Mouse (Mus musculus) embryonic facial prominence, embryonic 10.5 days (tissue): ENCODE results near the gene Dll3. TPM values are rescaled to one million over a fixed set of nuclear protein-coding genes. Genes with fewer than 3 reads are reported as not detected.

Experiments used
- DNase-seq: peaks from one replicate; pipeline ENCODE4 v3.0.0-alpha.2; 2017; ENCODE audit warnings: low spot score
- H3K27ac ChIP-seq: fragments of 300-500 bp; sonication (generic); replicated peaks from 2 replicates; pipeline ENCODE4 v1.5.1; 2016; ENCODE audit warnings: mild to moderate bottlenecking
- H3K27me3 ChIP-seq: fragments of 300-500 bp; sonication (generic); replicated peaks from 2 replicates; pipeline ENCODE4 v1.6.1; 2016; ENCODE audit warnings: low read depth, mild to moderate bottlenecking; ENCODE audit not compliant: poor library complexity, severe bottlenecking
- H3K36me3 ChIP-seq: fragments of 300-500 bp; sonication (generic); replicated peaks from 2 replicates; pipeline ENCODE4 v1.6.1; 2016; ENCODE audit warnings: mild to moderate bottlenecking, moderate library complexity
- H3K4me1 ChIP-seq: fragments of 300-500 bp; sonication (generic); 2 replicates; pipeline ENCODE4 v1.6.1; 2016
- H3K4me3 ChIP-seq: fragments of 300-500 bp; sonication (generic); 2 replicates; pipeline ENCODE4 v1.5.1; 2016; ENCODE audit warnings: mild to moderate bottlenecking, moderate library complexity
- H3K9me3 ChIP-seq: fragments of 300-500 bp; sonication (generic); 2 replicates; pipeline ENCODE4 v1.6.1; 2016; ENCODE audit warnings: mild to moderate bottlenecking
- WGBS: fragments of 180-500 bp; shearing (Covaris S2); methylation state at CpG from one replicate; pipeline ENCODE4 v1.1.7; 2016; 5-methylcytosine and 5-hydroxymethylcytosine counted together
- polyA plus RNA-seq: library from polyadenylated mRNA; unstranded; fragments of >200 nt; fragmentation: Nextera tagmentation; extraction: Ambion mirVana; gene quantifications from 2 replicates; pipeline ENCODE4 v1.2.1, GENCODE M21; 2016

The Dll3 gene
- polyA plus RNA-seq, 1 experiment from 2014 or later, result 7.3 TPM

DNA sequence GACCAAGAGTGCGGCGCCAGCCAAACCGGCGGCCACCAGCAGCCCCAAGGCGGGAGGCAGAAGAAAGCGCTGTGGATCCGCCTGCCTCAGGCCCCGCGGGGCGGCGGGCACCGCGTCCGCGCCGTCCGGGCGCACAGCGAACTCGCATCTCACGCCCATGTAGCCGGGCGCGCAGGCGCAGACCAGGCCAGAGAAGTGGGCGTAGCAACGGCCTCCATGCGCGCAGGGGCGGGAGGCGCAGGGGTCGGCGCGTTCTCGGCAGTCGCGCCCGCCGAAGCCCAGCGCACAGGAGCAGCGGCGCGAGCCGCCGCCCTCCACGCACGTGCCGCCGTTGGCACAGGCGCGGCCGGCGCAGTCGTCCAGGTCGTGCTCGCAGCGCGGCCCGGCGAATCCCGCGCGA is 7.6 kb downstream of the Dll3 start:
- H3K27me3 ChIP-seq, result peaks cover 100% of the 10 kb centered on the region

DNA sequence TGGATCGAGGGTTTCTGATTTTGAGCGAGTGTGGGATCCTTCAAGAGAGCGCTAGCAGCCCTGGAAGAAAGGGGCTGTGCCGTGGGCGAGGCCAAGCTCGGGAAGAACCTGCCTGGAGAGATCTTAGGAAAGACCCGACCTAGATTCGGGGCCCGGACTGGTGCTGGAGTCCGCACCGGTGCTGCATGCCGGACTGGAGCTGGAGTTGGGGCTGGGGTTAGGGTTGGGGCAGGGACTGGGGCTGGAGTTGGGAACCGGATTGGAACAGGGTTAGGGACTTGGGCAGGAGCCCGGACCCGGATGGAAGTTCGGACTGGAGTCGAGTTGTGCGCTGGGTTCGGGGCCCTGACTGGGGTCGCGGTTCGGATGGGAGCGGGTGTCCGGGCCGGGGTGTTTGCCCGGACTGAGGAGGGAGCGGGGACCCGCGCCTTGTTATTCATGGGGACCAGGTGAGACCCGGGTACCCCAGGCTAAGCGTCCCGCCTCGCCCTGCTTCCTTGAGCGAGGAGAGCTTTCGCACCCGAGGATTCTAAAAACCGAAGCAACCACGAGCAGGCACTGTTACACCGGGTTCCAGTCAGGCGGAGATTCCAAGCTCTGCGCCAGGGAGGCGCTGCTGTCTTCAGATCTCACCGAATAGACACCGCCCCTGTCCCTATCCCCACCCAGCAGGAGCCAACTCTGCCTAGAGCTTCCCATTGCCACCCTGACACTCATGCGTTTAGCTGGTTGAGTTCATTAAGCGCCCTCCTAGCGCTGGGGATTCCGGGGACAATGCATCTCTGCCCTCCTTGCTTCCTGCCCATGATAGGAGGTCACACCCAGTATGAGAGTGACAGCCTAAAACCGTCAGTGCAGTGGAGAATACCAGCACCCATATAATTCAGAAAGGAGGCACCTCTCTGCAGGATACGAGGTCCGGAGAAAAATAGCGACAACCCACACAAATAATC is 11.1 kb downstream of the Dll3 start, which contains the start of gene Selenov:
Gene Selenov, minus strand, starts transcription at position 549 of the 953 bp plus-strand sequence.
- Histone ChIP-seq H3K4me1 (peaks cover 34% of the 10 kb centered on the region), H3K36me3 (no peaks in the 10 kb centered on the region), H3K4me3 (peak within 1 kb of the TSS; percentile 47), H3K27me3 (peaks cover 90% of the 10 kb centered on the region), H3K9me3 (no peaks in the 10 kb centered on the region), H3K27ac (no peak within 1 kb of the TSS; the same call in 1 of the 2 replicates)
- DNase-seq, result peak; percentile 55
- WGBS, result under 1% methylated on average over 52 of the region's 52 CpGs

More for the DNA sequence above, 7.6 kb downstream of the Dll3 start:
- H3K36me3 ChIP-seq, result no peaks in the 10 kb centered on the region; the same call in 1 of the 2 replicates
- peak overlapping the region; percentile 70 for H3K27ac ChIP-seq
- 2% methylated on average over 63 of the region's 63 CpGs for WGBS
- H3K4me3 ChIP-seq, result peak overlapping the region; percentile 65
- no peaks in the 10 kb centered on the region for H3K9me3 ChIP-seq
- H3K4me1 ChIP-seq, result peaks cover 35% of the 10 kb centered on the region
- DNase-seq, result peak; percentile 89

DNA sequence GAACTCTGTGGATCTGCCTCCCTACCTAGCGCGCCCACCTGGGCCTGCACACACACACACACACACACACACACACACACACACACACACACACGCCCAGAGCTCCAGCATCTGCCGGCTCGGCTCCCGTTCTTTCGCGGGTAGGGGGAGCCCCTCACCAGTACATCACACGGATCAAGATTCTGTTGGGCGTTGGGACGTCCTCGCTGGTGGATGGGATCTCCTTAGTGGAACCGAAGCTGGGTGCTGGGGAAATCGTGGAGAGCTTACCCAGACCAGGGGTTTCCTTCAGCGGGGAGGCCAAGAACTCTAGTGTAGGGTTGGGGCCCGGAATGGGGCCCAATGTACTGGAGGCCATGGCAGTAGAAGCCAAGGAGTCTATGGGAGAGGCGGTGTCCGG is 11.9 kb downstream of the Dll3 start:
- H3K4me1 ChIP-seq, result peaks cover 32% of the 10 kb centered on the region
- H3K4me3 ChIP-seq, result peak overlapping the region; percentile 47
- H3K9me3 ChIP-seq, result no peaks in the 10 kb centered on the region
- H3K27ac ChIP-seq, result no peak overlapping the region; the same call in 1 of the 2 replicates
- no peaks in the 10 kb centered on the region for H3K36me3 ChIP-seq
- peak; percentile 54 for DNase-seq
- H3K27me3 ChIP-seq, result peaks cover 83% of the 10 kb centered on the region
- 1% methylated on average over 18 of the region's 18 CpGs for WGBS

DNA sequence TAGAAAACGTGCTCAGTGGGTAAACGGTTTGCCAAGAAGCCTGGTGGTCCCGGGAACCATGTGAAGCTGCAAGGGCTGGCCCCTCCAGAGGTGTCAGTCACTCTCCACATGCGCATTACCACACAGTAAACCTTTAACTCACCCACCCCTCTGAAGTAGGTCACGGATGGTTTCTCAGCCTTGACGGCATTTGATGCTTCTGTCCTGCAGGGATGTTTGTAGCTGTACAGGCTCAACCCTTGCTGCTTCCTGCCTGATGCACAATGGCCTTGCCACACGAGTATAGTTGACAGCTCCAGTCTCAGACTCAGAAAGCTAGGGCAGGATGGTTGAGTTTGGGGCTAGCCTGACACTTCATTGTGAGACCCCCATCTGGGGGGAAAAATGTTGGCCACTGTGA is 21.4 kb downstream of the Dll3 start:
- no peaks in the 10 kb centered on the region for H3K9me3 ChIP-seq
- peaks cover 8% of the 10 kb centered on the region for H3K4me1 ChIP-seq
- no peaks in the 10 kb centered on the region for H3K27me3 ChIP-seq
- H3K4me3 ChIP-seq, result no peak overlapping the region
- no peak overlapping the region for H3K27ac ChIP-seq
- DNase-seq, result no peak
- no peaks in the 10 kb centered on the region for H3K36me3 ChIP-seq
- WGBS, result 82% methylated on average over 7 of the region's 7 CpGs

DNA sequence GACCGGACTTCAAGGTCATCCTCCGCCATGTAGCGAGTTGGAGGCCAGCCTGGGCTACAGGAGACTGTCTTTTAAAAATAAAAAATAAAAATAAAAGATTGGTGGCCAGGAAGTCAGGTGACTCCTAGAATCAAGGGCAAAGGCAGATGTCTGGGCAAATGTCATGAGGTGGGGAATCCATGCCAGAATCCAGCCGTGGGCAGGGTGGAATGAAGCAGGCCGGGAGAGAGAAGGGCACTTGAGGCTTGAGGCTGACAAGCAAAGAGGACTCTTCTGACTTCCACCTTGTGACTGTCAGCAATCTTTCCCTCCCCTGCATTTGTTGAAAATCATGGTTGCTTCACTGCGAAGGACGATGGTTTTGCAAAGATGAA is 23.8 kb downstream of the Dll3 start:
- H3K9me3 ChIP-seq, result no peaks in the 10 kb centered on the region
- no peak for DNase-seq
- H3K27me3 ChIP-seq, result no peaks in the 10 kb centered on the region
- WGBS, result 85% methylated on average over 7 of the region's 7 CpGs
- peak overlapping the region; percentile 78 for H3K4me3 ChIP-seq
- H3K4me1 ChIP-seq, result peaks cover 11% of the 10 kb centered on the region
- peaks cover 6% of the 10 kb centered on the region for H3K36me3 ChIP-seq
- peak overlapping the region; percentile 93 for H3K27ac ChIP-seq

DNA sequence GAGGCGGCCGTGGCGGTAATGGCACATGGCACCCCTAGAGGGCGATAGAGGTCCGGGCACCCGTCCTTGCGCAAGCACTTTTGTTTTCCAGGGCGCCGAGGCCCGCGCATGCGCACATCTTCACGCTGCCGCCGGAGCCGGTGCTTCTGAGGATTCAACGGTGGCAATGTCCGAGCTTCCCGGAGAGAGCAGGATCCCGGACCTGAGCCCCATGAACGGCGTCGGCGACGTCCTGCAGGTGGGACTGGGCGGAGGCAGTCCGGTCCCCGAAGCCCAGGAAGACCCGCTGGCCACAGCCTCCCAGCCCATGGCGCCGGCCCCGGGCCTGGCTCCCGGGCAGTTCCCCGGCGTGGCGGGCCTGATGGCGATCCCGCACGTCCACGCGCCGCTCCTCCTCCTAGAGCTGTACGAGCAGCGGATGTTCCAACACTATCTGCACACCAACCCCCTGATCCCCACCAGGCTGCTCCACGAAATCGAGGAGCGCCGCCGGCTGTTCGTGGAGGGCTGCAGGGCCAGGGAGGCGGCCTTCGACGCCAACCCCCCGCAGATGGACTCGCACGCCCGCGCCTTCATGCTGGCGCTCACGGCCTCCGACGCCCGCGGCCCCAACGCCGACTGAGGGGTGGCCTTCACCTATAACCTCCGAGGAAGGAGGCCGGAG is 24.3 kb downstream of the Dll3 start, which contains the start of gene Eid2b:
Gene Eid2b, plus strand, starts transcription at position 125 of the 664 bp plus-strand sequence.
- peak within 1 kb of the TSS; percentile 93 for H3K27ac ChIP-seq
- DNase-seq, result peak; percentile 96
- no peaks in the 10 kb centered on the region for H3K9me3 ChIP-seq
- H3K4me3 ChIP-seq, result peak within 1 kb of the TSS; percentile 78
- H3K36me3 ChIP-seq, result peaks cover 11% of the 10 kb centered on the region
- no peaks in the 10 kb centered on the region for H3K27me3 ChIP-seq
- H3K4me1 ChIP-seq, result peaks cover 11% of the 10 kb centered on the region
- 4% methylated on average over 68 of the region's 68 CpGs for WGBS

DNA sequence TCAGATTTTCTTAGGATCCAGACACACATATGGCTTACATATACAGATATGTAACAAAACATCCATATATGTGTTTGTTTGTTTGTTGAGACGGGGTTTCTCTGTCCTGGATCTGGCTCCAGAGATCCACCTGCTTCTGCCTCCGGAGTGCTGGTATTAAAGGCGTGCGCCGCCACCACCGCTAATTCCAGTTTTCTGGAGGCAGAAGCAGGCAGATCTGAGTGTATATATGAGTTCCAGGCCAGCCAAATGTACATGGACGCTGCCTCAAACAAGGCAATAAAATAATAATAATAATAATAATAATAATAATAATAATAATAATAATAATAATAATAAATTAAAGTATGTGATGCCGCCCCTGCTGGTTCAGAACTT is 24.8 kb downstream of the Dll3 start:
- Histone ChIP-seq H3K4me3 (peak overlapping the region; percentile 78), H3K27ac (no peak overlapping the region), H3K36me3 (peaks cover 17% of the 10 kb centered on the region), H3K9me3 (no peaks in the 10 kb centered on the region), H3K4me1 (peaks cover 11% of the 10 kb centered on the region), H3K27me3 (no peaks in the 10 kb centered on the region)
- no peak for DNase-seq
- 61% methylated on average over 8 of the region's 8 CpGs for WGBS

DNA sequence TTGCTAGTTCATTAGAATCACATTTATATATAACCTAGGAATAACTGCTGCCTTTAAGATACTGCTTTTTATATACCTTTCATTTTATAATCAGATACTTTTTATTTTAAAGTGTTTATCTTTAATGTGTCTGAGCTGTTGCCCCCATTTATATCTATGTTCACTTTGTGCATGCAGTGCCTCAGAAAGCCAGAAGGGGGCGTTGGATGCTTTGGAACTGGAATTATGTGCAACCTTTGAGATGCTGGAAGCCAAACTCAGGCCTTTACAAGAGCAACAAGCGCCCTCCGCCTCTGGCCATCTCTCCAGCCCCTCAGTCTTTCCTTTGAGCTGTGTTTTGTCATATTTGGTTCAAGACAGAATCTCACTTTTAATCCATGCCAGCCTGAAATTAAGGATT is 30.3 kb downstream of the Dll3 start:
- whole genome bisulfite sequencing, result 72% methylated on average over 3 of the region's 3 CpGs
- no peak overlapping the region for H3K27ac ChIP-seq
- peaks cover 46% of the 10 kb centered on the region for H3K36me3 ChIP-seq
- no peak for DNase-seq
- H3K27me3 ChIP-seq, result no peaks in the 10 kb centered on the region
- peaks cover 6% of the 10 kb centered on the region; the same call in 1 of the 2 replicates for H3K9me3 ChIP-seq
- no peak overlapping the region for H3K4me3 ChIP-seq
- H3K4me1 ChIP-seq, result peaks cover 11% of the 10 kb centered on the region

DNA sequence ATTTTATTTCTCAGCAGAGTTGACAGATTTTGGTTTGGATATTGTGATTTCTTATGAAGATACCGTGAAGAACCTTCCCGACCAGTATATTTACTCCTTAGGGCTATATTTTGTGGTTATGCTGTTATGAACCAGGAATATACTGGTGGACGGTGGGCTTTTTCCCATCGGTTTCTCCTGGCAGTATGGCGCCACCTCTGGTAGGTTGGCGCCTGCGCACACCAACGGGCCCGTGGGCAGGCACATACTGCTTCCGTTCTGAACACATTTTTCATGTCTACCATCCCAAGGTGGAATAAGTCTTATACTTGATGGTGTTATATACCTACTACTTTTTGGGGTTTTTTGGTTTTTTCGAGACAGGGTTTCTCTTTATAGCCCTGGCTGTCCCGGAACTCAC is 32.7 kb downstream of the Dll3 start:
- Histone ChIP-seq H3K9me3 (peaks cover 6% of the 10 kb centered on the region; the same call in 1 of the 2 replicates), H3K36me3 (peaks cover 46% of the 10 kb centered on the region), H3K27me3 (no peaks in the 10 kb centered on the region), H3K4me3 (peak overlapping the region; percentile 86), H3K4me1 (peaks cover 8% of the 10 kb centered on the region), H3K27ac (no peak overlapping the region)
- WGBS, result 92% methylated on average over 12 of the region's 12 CpGs
- DNase-seq, result peak; percentile 28

DNA sequence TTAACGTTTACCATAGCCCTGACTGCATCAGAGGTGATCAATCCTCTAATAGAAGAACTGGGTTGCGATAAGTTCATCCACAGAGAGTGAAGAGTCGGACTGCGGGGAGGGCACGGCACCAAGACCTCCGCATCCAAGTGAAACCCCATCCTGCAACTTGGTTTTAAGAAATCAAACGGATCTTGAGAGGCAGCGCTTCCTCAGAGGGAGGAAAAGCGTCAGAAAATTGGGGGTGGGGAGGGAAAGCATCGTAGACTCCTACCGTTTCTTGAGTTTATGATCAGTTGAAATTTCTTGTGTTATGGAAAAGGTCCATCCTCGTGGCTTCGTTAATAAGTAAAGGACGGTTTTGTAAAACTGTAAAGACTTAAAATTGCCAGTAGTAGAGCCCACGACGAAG is 33.5 kb downstream of the Dll3 start:
- H3K4me1 ChIP-seq, result peaks cover 8% of the 10 kb centered on the region
- H3K4me3 ChIP-seq, result peak overlapping the region; percentile 86
- peaks cover 43% of the 10 kb centered on the region for H3K36me3 ChIP-seq
- WGBS, result 34% methylated on average over 16 of the region's 16 CpGs
- peaks cover 6% of the 10 kb centered on the region; the same call in 1 of the 2 replicates for H3K9me3 ChIP-seq
- H3K27me3 ChIP-seq, result no peaks in the 10 kb centered on the region
- peak overlapping the region; percentile 95 for H3K27ac ChIP-seq
- DNase-seq, result no peak

DNA sequence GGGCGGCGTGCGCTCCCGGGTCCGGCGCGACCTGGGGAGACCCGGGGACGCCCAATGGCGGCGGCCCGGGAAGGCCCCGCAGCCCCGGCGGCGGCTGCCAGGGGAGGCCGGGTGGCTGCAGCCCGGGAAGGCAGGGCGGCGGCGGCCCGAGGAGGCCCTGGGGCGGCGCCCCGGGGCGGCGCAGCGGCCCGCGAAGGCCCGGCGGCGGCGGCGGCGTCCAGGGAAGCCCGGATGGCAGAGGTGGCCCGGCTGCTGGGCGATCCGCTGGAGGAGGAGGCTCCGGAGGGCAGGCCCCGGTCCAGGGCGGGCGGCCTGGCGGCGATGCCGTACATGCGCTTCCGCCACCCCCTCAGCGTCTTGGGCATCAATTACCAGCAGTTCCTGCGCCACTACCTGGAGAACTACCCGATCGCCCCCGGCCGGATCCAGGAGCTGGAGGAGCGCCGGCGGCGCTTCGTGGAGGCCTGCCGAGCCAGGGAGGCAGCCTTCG is 34.0 kb downstream of the Dll3 start:
- H3K4me1 ChIP-seq, result peaks cover 8% of the 10 kb centered on the region
- WGBS, result 2% methylated on average over 61 of the region's 62 CpGs
- peak; percentile 78 for DNase-seq
- H3K27me3 ChIP-seq, result no peaks in the 10 kb centered on the region
- H3K36me3 ChIP-seq, result peaks cover 38% of the 10 kb centered on the region
- peaks cover 6% of the 10 kb centered on the region; the same call in 1 of the 2 replicates for H3K9me3 ChIP-seq
- peak overlapping the region; percentile 86 for H3K4me3 ChIP-seq
- peak overlapping the region; percentile 95 for H3K27ac ChIP-seq
